Mouse (Mus musculus) stomach, postnatal 0 days (tissue): ENCODE results near the gene Gas2.

Experiments
- CTCF ChIP-seq: IDR thresholded peaks from 2 replicates; pipeline ENCODE4 v1.5.1; 2016; ENCODE audit warnings: antibody characterized with exemption, low read depth, mild to moderate bottlenecking, moderate library complexity
- EP300 ChIP-seq: optimal IDR thresholded peaks from 2 replicates; pipeline ENCODE3; 2016; ENCODE audit warnings: antibody characterized with exemption

GRCm38 (mm10) chr7:51985763-51986162 lies 123.9 kb downstream of the Gas2 start:
- TF ChIP-seq CTCF (no peak), EP300 (no peak)
